Mouse (Mus musculus) stomach, postnatal 0 days (tissue): Measurements from ENCODE around the gene 9130213A22Rik.

ENCODE experiments used
- CTCF ChIP-seq: IDR thresholded peaks from 2 replicates; pipeline ENCODE4 v1.5.1; 2016; ENCODE audit warnings: antibody characterized with exemption, low read depth, mild to moderate bottlenecking, moderate library complexity
- EP300 ChIP-seq: optimal IDR thresholded peaks from 2 replicates; pipeline ENCODE3; 2016; ENCODE audit warnings: antibody characterized with exemption

DNA sequence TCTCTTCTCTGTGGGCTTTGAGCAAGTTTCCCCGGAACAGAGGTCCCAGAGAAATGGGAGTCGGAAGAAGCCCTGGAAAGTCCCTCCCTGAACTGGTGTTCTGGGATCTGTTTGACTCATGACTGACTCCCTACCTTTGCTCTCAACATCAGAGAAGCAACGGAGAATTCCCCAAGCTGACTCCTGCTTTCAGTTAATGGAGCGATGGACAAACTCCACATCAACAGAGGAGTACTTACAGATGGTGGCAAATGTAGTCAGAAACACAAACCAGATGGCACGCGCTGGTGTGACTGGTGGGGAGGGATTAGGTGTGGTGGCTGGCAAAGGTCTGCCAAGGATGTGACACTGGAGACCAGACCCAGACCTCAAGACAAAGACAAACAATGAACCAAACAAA lies 28.6 kb upstream of the 9130213A22Rik start:
- TF ChIP-seq EP300: no peak
- no peak for TF ChIP-seq CTCF
